Mouse (Mus musculus): ENCODE results near the gene Apobec2. TPM values are rescaled to one million over a fixed set of nuclear protein-coding genes. Genes with fewer than 3 reads are reported as not detected.

Gene Apobec2
- polyA plus RNA-seq, 1 experiment from 2014 or later, result 0.58 TPM

Other genes starting within 250 kb of the Apobec2 start
- not detected in 2 replicates for gene Trem1, start 200.2 kb downstream of the Apobec2 start, polyA plus RNA-seq (2015; fragmentation: Nextera tagmentation; extraction: Ambion mirVana)
- not detected in 2 replicates for gene Trem3, start 185.2 kb downstream of the Apobec2 start, polyA plus RNA-seq (2015; fragmentation: Nextera tagmentation; extraction: Ambion mirVana)
- gene Treml4, start 168.6 kb downstream of the Apobec2 start, polyA plus RNA-seq (2015; fragmentation: Nextera tagmentation; extraction: Ambion mirVana), result 0.20 and 0.30 TPM in 2 replicates
- 0.08 TPM in 1 of 2 replicates, not detected in the other for gene Treml2, start 133.4 kb downstream of the Apobec2 start, polyA plus RNA-seq (2015; fragmentation: Nextera tagmentation; extraction: Ambion mirVana)
- gene B430306N03Rik, start 116.8 kb downstream of the Apobec2 start, polyA plus RNA-seq (2015; fragmentation: Nextera tagmentation; extraction: Ambion mirVana), result 0.13 TPM in 1 of 2 replicates, not detected in the other
- 2.8 and 3.1 TPM in 2 replicates for gene Trem2, start 86.5 kb downstream of the Apobec2 start, polyA plus RNA-seq (2015; fragmentation: Nextera tagmentation; extraction: Ambion mirVana)
- gene Treml1, start 73.0 kb downstream of the Apobec2 start, polyA plus RNA-seq (2015; fragmentation: Nextera tagmentation; extraction: Ambion mirVana), result 0.59 and 0.80 TPM in 2 replicates
- 14.2 and 15.9 TPM in 2 replicates for gene Nfya, start 23.0 kb downstream of the Apobec2 start, polyA plus RNA-seq (2015; fragmentation: Nextera tagmentation; extraction: Ambion mirVana)
- 65.6 and 67.0 TPM in 2 replicates for gene Oard1, start 22.9 kb downstream of the Apobec2 start, polyA plus RNA-seq (2015; fragmentation: Nextera tagmentation; extraction: Ambion mirVana)
- gene Tspo2, start 18.6 kb upstream of the Apobec2 start, polyA plus RNA-seq (2015; fragmentation: Nextera tagmentation; extraction: Ambion mirVana), result 3.2 and 3.5 TPM in 2 replicates
- 0.23 TPM in 2 replicates for gene Unc5cl, start 22.0 kb upstream of the Apobec2 start, polyA plus RNA-seq (2015; fragmentation: Nextera tagmentation; extraction: Ambion mirVana)